Mouse (Mus musculus) liver, embryonic 14.5 days (tissue): Measurements from ENCODE around the gene Rdm1.

Experiments used
- CTCF ChIP-seq: IDR thresholded peaks from 2 replicates; pipeline ENCODE4 v1.5.1; 2016; ENCODE audit warnings: antibody characterized with exemption, low read depth, control low read depth
- EP300 ChIP-seq: IDR thresholded peaks from 2 replicates; pipeline ENCODE4 v1.6.1; 2016; ENCODE audit warnings: antibody characterized with exemption, low read depth

- TF ChIP-seq CTCF = no peak
- no peak for TF ChIP-seq EP300
Observed at GRCm38 (mm10) chr11:101657528-101657885, 30.5 kb downstream of the Rdm1 start.
